Mouse (Mus musculus) left cerebral cortex, postnatal 10 days (tissue): Measurements from ENCODE around the gene Zfp472. TPM values are rescaled to one million over a fixed set of nuclear protein-coding genes. Genes with fewer than 3 reads are reported as not detected.
"Not testable (repeated sequence)": the region's sequence is repeated elsewhere in the genome, so short reads cannot be mapped to it uniquely, and the experiment has no call there.

Source experiments
- DNase-seq, 2 experiments: peaks; one replicate each; pipeline ENCODE4 v3.0.0; 2021 to 2022; ENCODE audit warnings: low spot score in 2 of 2, mixed read lengths in 1 of 2; ENCODE audit errors: extremely low spot score in 1 of 2
- intact Hi-C: fragments of 180-260 bp; cut with DNase I; formaldehyde crosslinking; loops from one replicate; pipeline ENCODE4 v1.15.1; 2025
- total RNA-seq, 2 experiments: library from RNA; stranded (reverse); gene quantifications; 2 replicates each; pipeline ENCODE4 v1.2.3; 2021

Zfp472 gene
- total RNA-seq, 2 experiments from 2014 or later, result 4.3 to 5.5 TPM

GRCm38 (mm10) chr17:32991965-32992698 lies 26.5 kb downstream of the Zfp472 start:
- peak in 1 of 2 experiments; percentile 32 for DNase-seq
- intact Hi-C loops, result no loop called here

DNA sequence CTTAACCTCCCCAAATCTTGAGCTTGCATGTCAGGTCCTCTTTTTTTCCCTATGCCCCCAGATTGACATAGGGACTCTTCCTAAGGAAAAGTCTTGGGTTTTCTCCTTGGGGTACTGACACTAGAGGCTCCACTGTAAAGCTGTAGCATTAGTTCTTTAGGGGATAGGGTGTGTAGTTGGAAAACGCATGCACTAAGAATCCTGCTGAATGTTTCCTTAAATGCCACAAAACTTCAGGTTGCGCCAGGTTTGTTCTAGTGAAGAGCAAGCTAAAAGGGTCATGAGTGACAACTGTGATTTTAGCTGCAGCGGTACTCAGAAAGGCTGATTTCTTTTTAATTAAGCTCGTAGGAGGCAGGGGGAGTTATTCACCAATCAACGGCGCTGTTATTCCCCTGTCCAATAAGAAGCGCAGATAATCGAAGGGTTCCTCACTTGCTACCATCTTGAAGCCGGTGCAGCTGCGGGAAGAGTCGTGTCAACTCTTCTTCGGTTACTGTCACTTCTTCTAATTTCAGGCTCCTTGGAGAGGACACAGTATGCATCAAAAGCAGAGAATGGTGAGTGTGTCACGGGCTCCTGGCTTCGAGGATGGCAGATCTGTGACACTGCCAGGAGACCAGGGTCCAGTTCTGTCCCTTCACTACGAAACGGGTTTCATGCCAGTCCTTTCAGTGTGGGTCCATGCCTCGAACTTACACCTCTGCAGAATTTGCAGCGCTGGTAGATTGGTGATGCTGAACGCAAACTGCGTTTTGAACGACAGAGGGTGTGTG lies 27.3 kb downstream of the Zfp472 start, which contains the start of gene Zfp952:
Zfp952 (plus strand) TSS at position 431 of the 776 bp plus-strand sequence.
- DNase-seq, result peak; percentile 81 to 92
- intact Hi-C loops, result no loop called here

DNA sequence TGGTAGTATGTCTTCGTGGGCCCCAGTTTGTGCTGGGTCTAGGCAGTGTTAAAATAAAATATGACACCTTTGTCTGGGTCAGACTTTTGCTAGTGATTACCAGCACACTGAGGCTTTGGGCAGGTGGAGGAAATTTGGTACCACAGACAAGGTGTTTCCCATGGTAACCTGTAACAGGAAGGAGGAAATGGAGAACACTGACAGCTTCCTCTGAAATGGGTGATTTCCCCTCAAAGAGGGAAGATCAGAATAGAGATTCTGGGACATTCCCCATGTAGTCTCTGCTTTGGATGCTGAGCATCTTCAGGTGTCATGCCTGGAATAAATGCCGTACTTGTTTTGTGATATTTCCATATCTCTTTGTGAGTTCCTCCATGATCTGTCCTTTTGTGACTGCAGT lies 32.9 kb downstream of the Zfp472 start:
- DNase-seq, result no peak
- intact Hi-C loops, result no loop called here

GRCm38 (mm10) chr17:33008337-33008736 lies 42.7 kb downstream of the Zfp472 start:
- DNase-seq, result no peak
- intact Hi-C loops, result no loop called here

GRCm38 (mm10) chr17:33020434-33020833 lies 54.8 kb downstream of the Zfp472 start:
- intact Hi-C loops, DNase-seq: not testable (repeated sequence)

Other genes starting within 250 kb of the Zfp472 start
- 10 to 100 TPM; 74.0 to 77.1 TPM for gene Zfp871, start 177.5 kb upstream of the Zfp472 start, total RNA-seq
- 10 to 100 TPM; 11.7 to 12.0 TPM for gene Zfp811, start 155.9 kb upstream of the Zfp472 start, total RNA-seq
- 10 to 100 TPM; 22.0 to 22.7 TPM for gene Zfp799, start 135.6 kb upstream of the Zfp472 start, total RNA-seq
- 1 to 10 TPM; 8.4 to 8.6 TPM for gene Zfp870, start 74.2 kb upstream of the Zfp472 start, total RNA-seq
- 1 to 10 TPM; 1.5 to 1.6 TPM for gene Cyp4f14, start 48.5 kb upstream of the Zfp472 start, total RNA-seq
- gene Cyp4f13, start 18.4 kb upstream of the Zfp472 start, total RNA-seq, result 10 to 100 TPM in 1 of 2 experiments, 1 to 10 TPM in 1; 9.5 to 10.0 TPM
- gene Zfp952, start 27.3 kb downstream of the Zfp472 start, total RNA-seq, result 10 to 100 TPM; 15.6 to 15.7 TPM
- gene Zfp763, start 67.6 kb downstream of the Zfp472 start, total RNA-seq, result 10 to 100 TPM; 22.1 to 26.9 TPM
- gene 4921501E09Rik, start 102.2 kb downstream of the Zfp472 start, total RNA-seq, result not detected
- gene Zfp563, start 123.5 kb downstream of the Zfp472 start, total RNA-seq, result 10 to 100 TPM; 17.8 to 18.8 TPM
- gene Morc2b, start 173.9 kb downstream of the Zfp472 start, total RNA-seq, result under 1 TPM; 0.62 to 0.97 TPM
- not detected for gene Olfr55, start 202.6 kb downstream of the Zfp472 start, total RNA-seq
- not detected for gene Olfr239, start 225.5 kb downstream of the Zfp472 start, total RNA-seq